In genomic region chr11:83979992-83980391, GRCm38 (mm10) we compare ENCODE assay signal across 12 mouse cellular contexts.
"Had no signal": no experiment of that assay in that cellular context is flagged by ENCODE, and none has a peak within 500 bp of the region (broad histone marks: within the 10 kb centered on the region; RNA-seq: fewer than 3 reads in every experiment).

No protein-coding gene starts in this region.

- DNase-seq: kidney, adult 2 months; kidney, postnatal 25 days; layer of hippocampus, postnatal 36 days; left cerebral cortex, postnatal 4 days; liver, postnatal 0 days; lung, embryonic 14.5 days; right cerebral cortex, adult 18-20 months; right cerebral cortex, postnatal 14 days; right cerebral cortex, postnatal 4 days; thymus, adult 2 months; thymus, postnatal 14 days; thymus, postnatal 4 days had no signal
